Comparison of ENCODE assay signal across 9 mouse cellular contexts in genomic region chr6:54917523-54917922, GRCm38 (mm10). TPM values are rescaled to one million over a fixed set of nuclear protein-coding genes. Genes with fewer than 3 reads are reported as not detected.
A peak's percentile ranks its signal among the peaks of the same experiment; 100 is the strongest.
DNase-seq lines count a peak whose midpoint lies in the region; ATAC-seq lines count a peak whose summit lies in the region.
"Had no signal": no experiment of that assay in that cellular context is flagged by ENCODE, and none has a peak within 500 bp of the region (broad histone marks: within the 10 kb centered on the region; RNA-seq: fewer than 3 reads in every experiment).

No protein-coding gene starts in this region.

- no peak overlapping the region for H3K27ac ChIP-seq in embryonic facial prominence, embryonic 11.5 days (replicated peaks; ENCODE audit: low read depth, low read length)
- H3K27ac ChIP-seq in limb, embryonic 10.5 days, result no peak overlapping the region
- H3K27ac ChIP-seq in forebrain, embryonic 11.5 days (ENCODE audit: low read depth, low read length), result no peak overlapping the region
- H3K27ac ChIP-seq: stomach, embryonic 15.5 days had no signal

- no peaks in the 10 kb centered on the region for H3K9me3 ChIP-seq in embryonic facial prominence, embryonic 11.5 days (replicated peaks; ENCODE audit: control insufficient read depth, low read length)
- H3K9me3 ChIP-seq in limb, embryonic 10.5 days (replicated peaks), result no peaks in the 10 kb centered on the region
- no peaks in the 10 kb centered on the region for H3K9me3 ChIP-seq in forebrain, embryonic 11.5 days (ENCODE audit: control insufficient read depth, low read length)
- H3K9me3 ChIP-seq: stomach, embryonic 15.5 days had no signal

- H3K4me2 ChIP-seq in embryonic facial prominence, embryonic 11.5 days (ENCODE audit: low read depth, low read length), result no peak overlapping the region
- no peak overlapping the region for H3K4me2 ChIP-seq in forebrain, embryonic 11.5 days (ENCODE audit: low read depth, low read length, severe bottlenecking)
- H3K4me2 ChIP-seq: stomach, embryonic 15.5 days had no signal

- no peaks in the 10 kb centered on the region for H3K4me1 ChIP-seq in embryonic facial prominence, embryonic 11.5 days (ENCODE audit: control insufficient read depth, insufficient read depth, low read length)
- no peaks in the 10 kb centered on the region for H3K4me1 ChIP-seq in limb, embryonic 10.5 days
- H3K4me1 ChIP-seq in forebrain, embryonic 11.5 days (replicated peaks; ENCODE audit: control insufficient read depth, insufficient read depth, low read length), result no peaks in the 10 kb centered on the region
- H3K4me1 ChIP-seq: stomach, embryonic 15.5 days had no signal

- H3K27me3 ChIP-seq in embryonic facial prominence, embryonic 11.5 days (ENCODE audit: control insufficient read depth, insufficient read depth, low read length), result no peaks in the 10 kb centered on the region
- no peaks in the 10 kb centered on the region for H3K27me3 ChIP-seq in limb, embryonic 10.5 days (ENCODE audit: low read depth, poor library complexity, severe bottlenecking)
- H3K27me3 ChIP-seq in forebrain, embryonic 11.5 days (ENCODE audit: control insufficient read depth, insufficient read depth, low read length), result no peaks in the 10 kb centered on the region
- H3K27me3 ChIP-seq: stomach, embryonic 15.5 days had no signal

- no peak overlapping the region for H3K4me3 ChIP-seq in embryonic facial prominence, embryonic 11.5 days (ENCODE audit: low read depth, low read length)
- H3K4me3 ChIP-seq in limb, embryonic 10.5 days, result no peak overlapping the region
- no peak overlapping the region for H3K4me3 ChIP-seq in forebrain, embryonic 11.5 days (ENCODE audit: low read depth, low read length)
- H3K4me3 ChIP-seq: stomach, embryonic 15.5 days had no signal

- 42% methylated on average over 4 of the region's 4 CpGs for WGBS in embryonic facial prominence, embryonic 11.5 days
- 50% methylated on average over 4 of the region's 4 CpGs for WGBS in limb, embryonic 10.5 days
- WGBS in forebrain, embryonic 11.5 days, result 50% methylated on average over 4 of the region's 4 CpGs

- peak; percentile 36 to 69 for DNase-seq in spleen, adult 18-20 months
- DNase-seq in spleen, adult 12 weeks (ENCODE audit: low spot score), result no peak
- peak; percentile 75 for DNase-seq in adipocyte (ENCODE audit: low spot score)
- DNase-seq in embryonic facial prominence, embryonic 11.5 days (ENCODE audit: low spot score), result peak; percentile 56
- DNase-seq in induced T-regulatory cell, adult 2 months (ENCODE audit: low read depth), result peak; percentile 80
- DNase-seq in limb, embryonic 10.5 days (ENCODE audit: low spot score), result peak; percentile 36
- peak; percentile 48 for DNase-seq in retina, postnatal 1 day
- no peak for DNase-seq in forebrain, embryonic 11.5 days (ENCODE audit: low spot score)

- no peak overlapping the region for H3K9ac ChIP-seq in embryonic facial prominence, embryonic 11.5 days (replicated peaks; ENCODE audit: low read length)
- H3K9ac ChIP-seq in forebrain, embryonic 11.5 days (ENCODE audit: low read length), result no peak overlapping the region
- H3K9ac ChIP-seq: stomach, embryonic 15.5 days had no signal

- H3K36me3 ChIP-seq in embryonic facial prominence, embryonic 11.5 days (replicated peaks; ENCODE audit: control insufficient read depth, insufficient read depth, low read depth, low read length), result no peaks in the 10 kb centered on the region
- H3K36me3 ChIP-seq in limb, embryonic 10.5 days, result no peaks in the 10 kb centered on the region
- no peaks in the 10 kb centered on the region for H3K36me3 ChIP-seq in forebrain, embryonic 11.5 days (ENCODE audit: control insufficient read depth, insufficient read depth, low read length)
- H3K36me3 ChIP-seq: stomach, embryonic 15.5 days had no signal

- ATAC-seq in embryonic facial prominence, embryonic 11.5 days (replicated peaks; ENCODE audit: insufficient number of reproducible peaks, low FRiP score, low TSS enrichment, low read depth), result no peak
- ATAC-seq in forebrain, embryonic 11.5 days (replicated peaks; ENCODE audit: low FRiP score), result no peak

RNA-seq across cellular contexts. Expression of gene Nod1, which starts 54.9 kb away (rescaled TPM):
- 1.9 and 2.3 TPM in 2 replicates for polyA plus RNA-seq in embryonic facial prominence, embryonic 11.5 days (2014; fragmentation: Nextera tagmentation; extraction: Ambion mirVana)
- 1.4 and 1.7 TPM in 2 replicates for polyA plus RNA-seq in limb, embryonic 10.5 days (2016; fragmentation: Nextera tagmentation; extraction: Ambion mirVana)
- polyA plus RNA-seq in forebrain, embryonic 11.5 days (2014; fragmentation: Nextera tagmentation; extraction: Ambion mirVana), result 2.0 TPM in 2 replicates

Comparison
In these comparisons a context has a peak if more than half of its experiments do, and no peak if none do; other contexts are left out.
1. DNase-seq: peak in spleen, adult 18-20 months (2 of 2), adipocyte (single experiment), embryonic facial prominence, embryonic 11.5 days (single experiment), induced T-regulatory cell, adult 2 months (single experiment), limb, embryonic 10.5 days (single experiment) and retina, postnatal 1 day (single experiment); none in spleen, adult 12 weeks (single experiment) and forebrain, embryonic 11.5 days (single experiment).